9 mouse cellular contexts compared by ENCODE assay signal in the genomic region with DNA sequence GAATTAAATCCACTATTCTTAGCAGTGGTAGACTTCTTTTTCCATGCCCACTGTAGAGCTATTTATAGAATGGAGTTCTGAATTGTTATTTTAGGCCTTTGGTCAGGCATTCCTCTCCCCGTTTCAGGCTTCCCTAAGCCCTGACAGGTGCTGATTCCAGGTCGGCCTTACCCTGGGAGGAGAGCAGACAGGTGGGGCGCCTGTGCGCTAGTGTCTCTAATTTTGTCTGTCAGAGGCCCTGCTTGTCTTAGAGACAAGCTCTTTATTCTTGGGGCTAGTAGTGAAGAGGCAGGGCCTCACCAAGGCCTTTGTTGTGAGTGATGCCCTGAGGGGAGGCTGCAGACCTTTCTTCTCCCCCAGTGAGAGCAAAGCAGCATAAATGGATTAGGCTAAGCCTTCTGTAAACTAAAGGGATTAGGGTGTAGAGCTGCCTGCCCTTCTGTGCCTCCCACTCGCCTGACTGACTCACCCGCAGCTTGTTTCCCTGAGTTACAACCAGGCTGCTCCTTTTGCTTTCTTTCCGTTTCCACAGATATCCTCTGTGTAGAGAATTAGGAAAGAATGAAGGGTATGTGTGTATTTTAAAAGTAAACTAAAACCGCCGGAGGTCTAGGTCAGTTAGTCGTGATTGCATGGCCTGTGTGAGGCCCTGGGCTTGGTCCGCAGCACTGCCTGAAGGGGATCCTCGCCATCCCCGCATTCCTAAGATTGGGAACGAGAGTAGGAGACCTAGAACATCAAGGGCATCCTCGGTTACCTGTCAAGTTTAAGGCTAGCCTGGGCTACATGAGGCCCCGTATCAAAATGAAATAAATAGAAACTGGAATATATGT. TPM values are rescaled to one million over a fixed set of nuclear protein-coding genes. Genes with fewer than 3 reads are reported as not detected.
A peak's percentile ranks its signal among the peaks of the same experiment; 100 is the strongest.
DNase-seq lines count a peak whose midpoint lies in the region; ATAC-seq lines count a peak whose summit lies in the region.
"Had no signal": no experiment of that assay in that cellular context is flagged by ENCODE, and none has a peak within 500 bp of the region (broad histone marks: within the 10 kb centered on the region; RNA-seq: fewer than 3 reads in every experiment).

No protein-coding gene starts in this region.

- no peaks in the 10 kb centered on the region for H3K4me1 ChIP-seq in hindbrain, embryonic 15.5 days (replicated peaks)
- H3K4me1 ChIP-seq in hindbrain, embryonic 12.5 days = no peaks in the 10 kb centered on the region
- no peaks in the 10 kb centered on the region for H3K4me1 ChIP-seq in embryonic facial prominence, embryonic 14.5 days (ENCODE audit: control insufficient read depth, insufficient read depth, low read length)
- H3K4me1 ChIP-seq in kidney, embryonic 14.5 days (ENCODE audit: control insufficient read depth, insufficient read depth, low read length) = no peaks in the 10 kb centered on the region

- WGBS in hindbrain, embryonic 15.5 days = 60% methylated on average over 16 of the region's 16 CpGs
- WGBS in hindbrain, embryonic 12.5 days = 55% methylated on average over 16 of the region's 16 CpGs
- WGBS in embryonic facial prominence, embryonic 14.5 days = 45% methylated on average over 16 of the region's 16 CpGs
- 79% methylated on average over 16 of the region's 16 CpGs for WGBS in kidney, embryonic 14.5 days

- no peak overlapping the region for H3K4me2 ChIP-seq in hindbrain, embryonic 15.5 days
- H3K4me2 ChIP-seq in hindbrain, embryonic 12.5 days (replicated peaks) = no peak overlapping the region
- H3K4me2 ChIP-seq in embryonic facial prominence, embryonic 14.5 days (ENCODE audit: low read depth, low read length) = no peak overlapping the region
- H3K4me2 ChIP-seq in kidney, embryonic 14.5 days (replicated peaks; ENCODE audit: low read depth, low read length) = no peak overlapping the region

- H3K9ac ChIP-seq in hindbrain, embryonic 15.5 days = no peak overlapping the region
- H3K9ac ChIP-seq in hindbrain, embryonic 12.5 days = no peak overlapping the region
- H3K9ac ChIP-seq in embryonic facial prominence, embryonic 14.5 days (ENCODE audit: low read depth, low read length) = no peak overlapping the region
- H3K9ac ChIP-seq in kidney, embryonic 14.5 days (ENCODE audit: low read depth, low read length) = no peak overlapping the region

- no peaks in the 10 kb centered on the region for H3K9me3 ChIP-seq in hindbrain, embryonic 15.5 days
- no peaks in the 10 kb centered on the region for H3K9me3 ChIP-seq in hindbrain, embryonic 12.5 days (replicated peaks)
- H3K9me3 ChIP-seq in embryonic facial prominence, embryonic 14.5 days (ENCODE audit: control insufficient read depth, low read length) = no peaks in the 10 kb centered on the region
- H3K9me3 ChIP-seq in kidney, embryonic 14.5 days (ENCODE audit: control insufficient read depth, low read length) = no peaks in the 10 kb centered on the region

- peak; percentile 79 for DNase-seq in embryonic facial prominence, embryonic 14.5 days (ENCODE audit: low spot score)
- peak; percentile 45 for DNase-seq in layer of hippocampus, adult 9-10 months (ENCODE audit: low spot score)
- peak; percentile 89 for DNase-seq in retina, postnatal 1 day
- DNase-seq in thymus, postnatal 25 days = no peak

- no peak for ATAC-seq in hindbrain, embryonic 15.5 days (ENCODE audit: low FRiP score, low read depth)
- no peak for ATAC-seq in hindbrain, embryonic 12.5 days (ENCODE audit: low FRiP score)
- peak; percentile 87 for ATAC-seq in embryonic facial prominence, embryonic 14.5 days (ENCODE audit: low read depth)
- no peak for ATAC-seq in CD4-positive, CD25-positive, alpha-beta regulatory T cell, adult 4 months
- ATAC-seq in kidney, embryonic 14.5 days (ENCODE audit: low FRiP score, low TSS enrichment) = no peak

- H3K27ac ChIP-seq in hindbrain, embryonic 15.5 days (replicated peaks) = 0 out of 2 replicates have a peak overlapping the region, but pooled peaks have one; percentile 26
- no peak overlapping the region for H3K27ac ChIP-seq in hindbrain, embryonic 12.5 days
- H3K27ac ChIP-seq in embryonic facial prominence, embryonic 14.5 days (replicated peaks; ENCODE audit: low read depth, low read length) = peak overlapping the region; percentile 25
- no peak overlapping the region for H3K27ac ChIP-seq in kidney, embryonic 14.5 days (ENCODE audit: low read depth, low read length)

- H3K4me3 ChIP-seq in hindbrain, embryonic 15.5 days = no peak overlapping the region
- no peak overlapping the region for H3K4me3 ChIP-seq in hindbrain, embryonic 12.5 days
- H3K4me3 ChIP-seq in embryonic facial prominence, embryonic 14.5 days (ENCODE audit: low read depth, low read length) = no peak overlapping the region
- no peak overlapping the region for H3K4me3 ChIP-seq in kidney, embryonic 14.5 days (ENCODE audit: low read length)

- H3K36me3 ChIP-seq in hindbrain, embryonic 15.5 days = peaks cover 77% of the 10 kb centered on the region
- peaks cover 95% of the 10 kb centered on the region for H3K36me3 ChIP-seq in hindbrain, embryonic 12.5 days
- H3K36me3 ChIP-seq in embryonic facial prominence, embryonic 14.5 days (ENCODE audit: control insufficient read depth, insufficient read depth, low read length) = peaks cover 97% of the 10 kb centered on the region
- H3K36me3 ChIP-seq in kidney, embryonic 14.5 days (ENCODE audit: control insufficient read depth, insufficient read depth, low read length) = peaks cover 95% of the 10 kb centered on the region

- H3K27me3 ChIP-seq in hindbrain, embryonic 15.5 days = no peaks in the 10 kb centered on the region
- no peaks in the 10 kb centered on the region for H3K27me3 ChIP-seq in hindbrain, embryonic 12.5 days
- H3K27me3 ChIP-seq in embryonic facial prominence, embryonic 14.5 days (replicated peaks; ENCODE audit: control insufficient read depth, insufficient read depth, low read length) = no peaks in the 10 kb centered on the region
- no peaks in the 10 kb centered on the region for H3K27me3 ChIP-seq in kidney, embryonic 14.5 days (ENCODE audit: control insufficient read depth, insufficient read depth, low read length)

RNA-seq across cellular contexts. Expression of a gene that starts 24.3 kb away (rescaled TPM):
- 342 and 343 TPM in 2 replicates for polyA plus RNA-seq in hindbrain, embryonic 15.5 days (2015; fragmentation: Nextera tagmentation; extraction: Ambion mirVana)
- polyA plus RNA-seq in hindbrain, embryonic 12.5 days (2016; fragmentation: Nextera tagmentation; extraction: Ambion mirVana) = 266 and 282 TPM in 2 replicates
- polyA plus RNA-seq in embryonic facial prominence, embryonic 14.5 days (2014; fragmentation: Nextera tagmentation; extraction: Ambion mirVana) = 254 and 258 TPM in 2 replicates
- 10 to 100 TPM; 66.1 to 83.6 TPM for polyA plus RNA-seq in CD4-positive, CD25-positive, alpha-beta regulatory T cell, adult 4 months (2017; shearing (Covaris generic))
- 242 and 272 TPM in 2 replicates for polyA plus RNA-seq in kidney, embryonic 14.5 days (2014; fragmentation: Nextera tagmentation; extraction: Ambion mirVana)

RNA-seq across cellular contexts. Expression of a gene that starts 45.2 kb away (rescaled TPM):
- polyA plus RNA-seq in hindbrain, embryonic 15.5 days (2015; fragmentation: Nextera tagmentation; extraction: Ambion mirVana) = not detected in 2 replicates
- not detected in 2 replicates for polyA plus RNA-seq in hindbrain, embryonic 12.5 days (2016; fragmentation: Nextera tagmentation; extraction: Ambion mirVana)
- polyA plus RNA-seq in embryonic facial prominence, embryonic 14.5 days (2014; fragmentation: Nextera tagmentation; extraction: Ambion mirVana) = not detected in 2 replicates
- polyA plus RNA-seq in CD4-positive, CD25-positive, alpha-beta regulatory T cell, adult 4 months (2017; shearing (Covaris generic)) = not detected
- not detected in 2 replicates for polyA plus RNA-seq in kidney, embryonic 14.5 days (2014; fragmentation: Nextera tagmentation; extraction: Ambion mirVana)
- polyA plus RNA-seq: neural tube, embryonic 14.5 days had no signal

RNA-seq across cellular contexts. Expression of a gene that starts 55.5 kb away (rescaled TPM):
- polyA plus RNA-seq in hindbrain, embryonic 15.5 days (2015; fragmentation: Nextera tagmentation; extraction: Ambion mirVana) = 25.1 and 28.6 TPM in 2 replicates
- polyA plus RNA-seq in hindbrain, embryonic 12.5 days (2016; fragmentation: Nextera tagmentation; extraction: Ambion mirVana) = 24.6 and 28.2 TPM in 2 replicates
- 27.6 and 29.0 TPM in 2 replicates for polyA plus RNA-seq in embryonic facial prominence, embryonic 14.5 days (2014; fragmentation: Nextera tagmentation; extraction: Ambion mirVana)
- 10 to 100 TPM; 20.5 to 20.9 TPM for polyA plus RNA-seq in CD4-positive, CD25-positive, alpha-beta regulatory T cell, adult 4 months (2017; shearing (Covaris generic))
- 14.4 and 23.2 TPM in 2 replicates for polyA plus RNA-seq in kidney, embryonic 14.5 days (2014; fragmentation: Nextera tagmentation; extraction: Ambion mirVana)

Comparison
In these comparisons a context has a peak if more than half of its experiments do, and no peak if none do; other contexts are left out.
1. H3K27ac ChIP-seq: peak in hindbrain, embryonic 15.5 days (single experiment) and embryonic facial prominence, embryonic 14.5 days (single experiment); none in hindbrain, embryonic 12.5 days (single experiment) and kidney, embryonic 14.5 days (single experiment).